Mouse (Mus musculus): Measurements from ENCODE around the gene Gm10638.

DNA sequence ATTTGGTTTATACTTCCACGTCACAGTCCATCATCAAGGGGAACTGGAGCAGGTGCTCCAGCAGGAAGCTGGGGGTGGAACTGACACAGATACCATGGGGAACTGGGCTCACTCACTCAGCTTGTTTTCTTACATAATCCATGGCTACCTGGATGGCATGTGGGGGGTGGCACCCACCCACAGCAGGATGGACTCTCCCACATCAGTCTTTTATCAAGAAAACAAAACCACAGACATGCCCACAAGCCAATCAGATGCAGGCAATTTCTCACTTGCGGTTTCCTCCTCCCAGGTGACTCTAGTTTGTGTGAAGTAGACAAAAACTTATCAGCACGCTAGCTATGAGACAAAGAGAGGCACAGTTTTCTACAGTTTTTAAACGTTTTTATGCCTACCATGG is 37.6 kb upstream of the Gm10638 start:
- no peak for TF ChIP-seq CTCF (IDR thresholded peaks at IDR 0.05)
- TF ChIP-seq POLR2A (IDR thresholded peaks at IDR 0.05; ENCODE audit: insufficient read depth, low read depth, low read length) = no peak

Data from heart, adult 2 months (tissue).